In the genomic region with DNA sequence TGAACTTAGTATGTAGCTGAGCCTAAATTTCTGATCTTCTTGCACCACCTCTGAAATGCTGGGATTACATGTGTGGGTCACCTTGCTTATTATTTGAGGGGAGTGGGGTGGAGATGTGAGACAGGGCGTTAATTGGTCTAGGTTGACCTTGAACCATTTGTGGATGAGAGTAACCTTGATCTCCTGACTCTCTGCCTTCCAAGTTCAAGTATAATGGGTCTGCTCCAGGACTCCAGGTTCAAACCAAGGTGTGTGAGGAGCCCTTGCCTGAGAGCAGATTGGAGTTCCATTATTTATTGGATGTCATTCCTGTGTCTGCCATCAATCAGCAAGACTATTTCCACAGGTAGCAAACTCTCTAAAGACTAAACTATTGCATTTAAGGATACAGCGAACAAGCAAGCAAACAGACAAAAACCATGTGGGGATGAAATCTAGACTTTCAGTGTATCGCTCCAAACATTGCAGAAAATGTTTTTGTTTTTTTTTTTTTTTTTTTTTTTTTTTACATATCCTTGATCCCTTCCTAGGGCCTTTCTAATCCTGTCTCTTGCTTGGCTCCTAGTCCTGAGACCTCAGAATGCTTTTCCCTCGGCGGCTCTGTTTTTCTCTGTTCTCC, we compare ENCODE assay signal across 9 mouse cellular contexts. TPM values are rescaled to one million over a fixed set of nuclear protein-coding genes. Genes with fewer than 3 reads are reported as not detected.
DNase-seq lines count a peak whose midpoint lies in the region; ATAC-seq lines count a peak whose summit lies in the region.
"Had no signal": no experiment of that assay in that cellular context is flagged by ENCODE, and none has a peak within 500 bp of the region (broad histone marks: within the 10 kb centered on the region; RNA-seq: fewer than 3 reads in every experiment).

No protein-coding gene starts in this region.

- DNase-seq in heart, adult 8-10 months (ENCODE audit: low spot score), result no peak
- DNase-seq in ZHBTc4 (ENCODE audit: low read depth, low spot score), result peak; percentile 50
- no peak for DNase-seq in hindbrain, embryonic 14.5 days (ENCODE audit: low spot score)
- no peak for DNase-seq in embryo, embryonic 10.5 days (ENCODE audit: low spot score)
- no peak for DNase-seq in gastrocnemius, postnatal 14 days
- no peak for DNase-seq in right cerebral cortex, postnatal 36 days (ENCODE audit: low spot score in 2 of 2)

- H3K4me3 ChIP-seq in heart, embryonic 15.5 days, result peak overlapping the region; percentile 62
- peak overlapping the region; percentile 55 for H3K4me3 ChIP-seq in hindbrain, embryonic 14.5 days (replicated peaks; ENCODE audit: low read length)
- H3K4me3 ChIP-seq in midbrain, embryonic 13.5 days (replicated peaks), result peak overlapping the region; percentile 49

- no peak for ATAC-seq in heart, embryonic 15.5 days (replicated peaks; ENCODE audit: insufficient number of reproducible peaks, insufficient read depth, low FRiP score, low read depth)
- no peak for ATAC-seq in hindbrain, embryonic 14.5 days (ENCODE audit: low FRiP score)
- no peak for ATAC-seq in midbrain, embryonic 13.5 days

- peak overlapping the region; percentile 83 for H3K27ac ChIP-seq in heart, embryonic 15.5 days
- peak overlapping the region; percentile 89 for H3K27ac ChIP-seq in hindbrain, embryonic 14.5 days
- peak overlapping the region; percentile 65 for H3K27ac ChIP-seq in midbrain, embryonic 13.5 days

- no peaks in the 10 kb centered on the region for H3K9me3 ChIP-seq in heart, embryonic 15.5 days (replicated peaks)
- no peaks in the 10 kb centered on the region for H3K9me3 ChIP-seq in hindbrain, embryonic 14.5 days (ENCODE audit: control insufficient read depth, low read length)
- H3K9me3 ChIP-seq in midbrain, embryonic 13.5 days, result no peaks in the 10 kb centered on the region

- H3K27me3 ChIP-seq in heart, embryonic 15.5 days, result peaks cover 6% of the 10 kb centered on the region; the same call in 1 of the 2 replicates
- 0 out of 2 replicates have a peak, but pooled peaks cover 15% of the 10 kb centered on the region for H3K27me3 ChIP-seq in hindbrain, embryonic 14.5 days (ENCODE audit: control insufficient read depth, insufficient read depth, low read length)
- peaks cover 23% of the 10 kb centered on the region for H3K27me3 ChIP-seq in midbrain, embryonic 13.5 days

- intact Hi-C loops in gastrocnemius, postnatal 14 days (cut with DNase I; ENCODE audit: low total_unique reads), result no loop called here

- H3K4me1 ChIP-seq in heart, embryonic 15.5 days (replicated peaks), result peaks cover 22% of the 10 kb centered on the region
- H3K4me1 ChIP-seq in hindbrain, embryonic 14.5 days (replicated peaks; ENCODE audit: control insufficient read depth, insufficient read depth, low read length), result peaks cover 5% of the 10 kb centered on the region; the same call in 1 of the 2 replicates
- peaks cover 11% of the 10 kb centered on the region for H3K4me1 ChIP-seq in midbrain, embryonic 13.5 days (replicated peaks)

- H3K36me3 ChIP-seq in heart, embryonic 15.5 days, result no peaks in the 10 kb centered on the region
- no peaks in the 10 kb centered on the region for H3K36me3 ChIP-seq in hindbrain, embryonic 14.5 days (replicated peaks; ENCODE audit: control insufficient read depth, insufficient read depth)
- no peaks in the 10 kb centered on the region for H3K36me3 ChIP-seq in midbrain, embryonic 13.5 days

- peak overlapping the region; percentile 95 for H3K4me2 ChIP-seq in heart, embryonic 15.5 days
- H3K4me2 ChIP-seq in hindbrain, embryonic 14.5 days (replicated peaks), result peak overlapping the region; percentile 95
- peak overlapping the region; percentile 79 for H3K4me2 ChIP-seq in midbrain, embryonic 13.5 days (replicated peaks)

- peak overlapping the region; percentile 58 for H3K9ac ChIP-seq in heart, embryonic 15.5 days
- peak overlapping the region; percentile 68 for H3K9ac ChIP-seq in hindbrain, embryonic 14.5 days
- peak overlapping the region; percentile 68 for H3K9ac ChIP-seq in midbrain, embryonic 13.5 days (replicated peaks)

- 49% methylated on average over 5 of the region's 5 CpGs for WGBS in heart, embryonic 15.5 days
- WGBS in hindbrain, embryonic 14.5 days, result 44% methylated on average over 5 of the region's 5 CpGs
- 42% methylated on average over 5 of the region's 5 CpGs for WGBS in midbrain, embryonic 13.5 days

RNA-seq across cellular contexts. Expression of a gene that starts 1.7 kb away (rescaled TPM):
- polyA plus RNA-seq in heart, embryonic 15.5 days (2015; fragmentation: Nextera tagmentation; extraction: Ambion mirVana), result 4.4 and 6.9 TPM in 2 replicates
- 100 to 1,000 TPM; 286 to 346 (median 321) TPM for total RNA-seq in heart, adult 8-10 months (2022)
- polyA plus RNA-seq in hindbrain, embryonic 14.5 days (2014; fragmentation: Nextera tagmentation; extraction: Ambion mirVana), result 0.86 and 1.0 TPM in 2 replicates
- 0.30 and 0.71 TPM in 2 replicates for polyA plus RNA-seq in midbrain, embryonic 13.5 days (2015; fragmentation: Nextera tagmentation; extraction: Ambion mirVana)
- total RNA-seq in gastrocnemius, postnatal 14 days (2021), result 10 to 100 TPM; 23.7 to 24.1 TPM

RNA-seq across cellular contexts. Expression of a gene that starts 7.1 kb away (rescaled TPM):
- not detected in 2 replicates for polyA plus RNA-seq in heart, embryonic 15.5 days (2015; fragmentation: Nextera tagmentation; extraction: Ambion mirVana)
- total RNA-seq in heart, adult 8-10 months (2022), result not detected
- 0.14 and 0.40 TPM in 2 replicates for polyA plus RNA-seq in hindbrain, embryonic 14.5 days (2014; fragmentation: Nextera tagmentation; extraction: Ambion mirVana)
- polyA plus RNA-seq in midbrain, embryonic 13.5 days (2015; fragmentation: Nextera tagmentation; extraction: Ambion mirVana), result not detected in 2 replicates
- not detected for total RNA-seq in gastrocnemius, postnatal 14 days (2021)
- total RNA-seq: megakaryocyte progenitor cell, adult 5-6 weeks had no signal

RNA-seq across cellular contexts. Expression of a gene that starts 36.4 kb away (rescaled TPM):
- not detected in 2 replicates for polyA plus RNA-seq in heart, embryonic 15.5 days (2015; fragmentation: Nextera tagmentation; extraction: Ambion mirVana)
- total RNA-seq in heart, adult 8-10 months (2022), result not detected
- polyA plus RNA-seq in hindbrain, embryonic 14.5 days (2014; fragmentation: Nextera tagmentation; extraction: Ambion mirVana), result not detected in 2 replicates
- not detected in 2 replicates for polyA plus RNA-seq in midbrain, embryonic 13.5 days (2015; fragmentation: Nextera tagmentation; extraction: Ambion mirVana)
- total RNA-seq in gastrocnemius, postnatal 14 days (2021), result 1 to 10 TPM in 1 of 2 experiments, under 1 TPM in 1; 0.78 to 2.6 TPM
- total RNA-seq: megakaryocyte progenitor cell, adult 5-6 weeks had no signal

RNA-seq across cellular contexts. Expression of a gene that starts 37.3 kb away (rescaled TPM):
- polyA plus RNA-seq in heart, embryonic 15.5 days (2015; fragmentation: Nextera tagmentation; extraction: Ambion mirVana), result 0.30 and 0.36 TPM in 2 replicates
- 1 to 10 TPM; 2.6 to 4.8 (median 3.7) TPM for total RNA-seq in heart, adult 8-10 months (2022)
- not detected in 2 replicates for polyA plus RNA-seq in hindbrain, embryonic 14.5 days (2014; fragmentation: Nextera tagmentation; extraction: Ambion mirVana)
- not detected in 2 replicates for polyA plus RNA-seq in midbrain, embryonic 13.5 days (2015; fragmentation: Nextera tagmentation; extraction: Ambion mirVana)
- total RNA-seq in gastrocnemius, postnatal 14 days (2021), result 1 to 10 TPM; 1.2 to 1.3 TPM
- total RNA-seq: megakaryocyte progenitor cell, adult 5-6 weeks had no signal
